Mouse (Mus musculus): ENCODE data around the gene Psma7.

- TF ChIP-seq POLR2A (IDR thresholded peaks at IDR 0.05; ENCODE audit: borderline replicate concordance, control insufficient read depth, low read depth, low read length) (no peak), CTCF (IDR thresholded peaks at IDR 0.05; ENCODE audit: control insufficient read depth, insufficient read depth, low read length) (peak; percentile 92)
Measured at GRCm38 (mm10) chr2:180050986-180051385, 8.8 kb upstream of the Psma7 start.
